Mouse (Mus musculus) R1 (cell line): ENCODE data around the gene Olfr356.

ENCODE experiments used
- DNase-seq: peaks from one replicate; pipeline ENCODE4 v3.0.0-alpha.2; 2018; ENCODE audit warnings: low read depth, low spot score

The Olfr356 gene

DNA sequence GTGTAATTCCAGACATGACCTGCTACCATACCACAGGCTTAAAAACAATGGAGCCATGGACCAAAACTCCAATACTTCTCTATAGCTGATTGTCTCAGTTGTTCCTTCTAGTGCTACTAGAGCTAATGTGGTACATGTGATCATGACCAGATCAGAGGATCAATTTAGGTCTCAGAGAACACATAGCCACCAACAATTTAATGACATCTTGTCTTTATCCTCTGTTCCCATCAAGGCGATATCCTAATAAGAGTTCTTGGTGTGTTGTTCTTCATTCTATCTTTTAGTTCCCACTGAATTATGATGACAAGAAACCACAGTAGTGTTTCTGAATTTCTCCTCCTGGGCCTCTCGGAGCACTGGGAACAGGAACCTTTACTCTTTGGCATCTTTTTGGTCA is at the start of gene Olfr356:
TSS of gene Olfr356 (plus strand) at position 301 of the 400 bp plus-strand sequence.
- no peak for DNase-seq

- no peak for DNase-seq
Observed at GRCm38 (mm10) chr2:36892836-36893235, 44.1 kb upstream of the Olfr356 start, which contains the start of gene Olfr353. Gene Olfr353 (minus strand): TSS chr2:36892936.

- no peak for DNase-seq
Observed at GRCm38 (mm10) chr2:36897114-36897513, 39.8 kb upstream of the Olfr356 start.

DNA sequence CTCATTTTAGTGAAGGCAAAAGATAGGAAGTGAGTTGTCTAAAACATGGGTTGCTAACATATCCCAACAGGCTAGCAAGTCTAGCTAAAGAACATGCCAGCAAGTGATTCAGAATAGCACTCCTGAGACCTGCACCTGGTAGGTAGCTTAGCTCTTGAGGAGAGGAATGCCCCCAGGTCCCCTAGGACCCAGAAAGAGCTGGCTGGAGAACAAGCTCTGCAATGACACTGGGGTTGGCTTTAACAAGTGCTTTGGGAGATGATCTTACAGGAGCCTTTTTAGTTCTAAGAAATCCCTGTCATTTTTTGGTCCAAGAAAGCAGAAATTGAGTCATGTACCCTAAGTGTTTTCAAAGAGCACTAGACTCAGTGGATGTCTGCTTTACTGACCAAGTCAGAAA is 31.5 kb upstream of the Olfr356 start, which contains the start of gene Olfr354:
TSS of gene Olfr354 (plus strand) at position 301 of the 400 bp plus-strand sequence.
- DNase-seq: no peak

GRCm38 (mm10) chr2:36928797-36929196 is 8.1 kb upstream of the Olfr356 start, which contains the start of gene Olfr355:
Gene Olfr355 (minus strand): TSS chr2:36928897.
- no peak for DNase-seq
